Mouse (Mus musculus): Measurements from ENCODE around the gene Adra2c. TPM values are rescaled to one million over a fixed set of nuclear protein-coding genes. Genes with fewer than 3 reads are reported as not detected.

The Adra2c gene
- total and polyA plus RNA-seq, 2 experiments = not detected

- Histone ChIP-seq H3K4me1 (ENCODE audit: control insufficient read depth, insufficient read depth, low read length) (0 out of 2 replicates have a peak, but pooled peaks cover 2% of the 10 kb centered on the region), H3K27ac (replicated peaks; ENCODE audit: insufficient read depth, low read depth, low read length) (no peak overlapping the region), H3K9ac (ENCODE audit: low read depth, low read length) (no peak overlapping the region), H3K79me2 (ENCODE audit: control insufficient read depth, insufficient read depth, low read length) (no peaks in the 10 kb centered on the region), H3K27me3 (ENCODE audit: control insufficient read depth, insufficient read depth, low read length) (peaks cover 20% of the 10 kb centered on the region), H3K36me3 (ENCODE audit: control insufficient read depth, insufficient read depth, low read length) (no peaks in the 10 kb centered on the region), H3K4me3 (ENCODE audit: insufficient read depth, low read depth, low read length) (no peak overlapping the region)
- 0 out of 2 replicates have a peak, but pooled peaks have one; percentile 2 for TF ChIP-seq CTCF (IDR thresholded peaks at IDR 0.05; ENCODE audit: low read depth, low read length)
- no peak for TF ChIP-seq POLR2A (IDR thresholded peaks at IDR 0.05; ENCODE audit: extremely low read depth, insufficient read depth, low read length)
- no peak for DNase-seq (ENCODE audit: extremely low read depth, low read depth, low spot score)
- 2% methylated on average over 107 of the region's 118 CpGs for WGBS
Measured at GRCm38 (mm10) chr5:35278741-35279695, 899 bp downstream of the Adra2c start.

GRCm38 (mm10) chr5:35279696-35280001, 1.5 kb downstream of the Adra2c start:
- Histone ChIP-seq H3K27ac (replicated peaks; ENCODE audit: insufficient read depth, low read depth, low read length) (no peak overlapping the region), H3K79me2 (ENCODE audit: control insufficient read depth, insufficient read depth, low read length) (no peaks in the 10 kb centered on the region), H3K36me3 (ENCODE audit: control insufficient read depth, insufficient read depth, low read length) (no peaks in the 10 kb centered on the region), H3K27me3 (ENCODE audit: control insufficient read depth, insufficient read depth, low read length) (peaks cover 20% of the 10 kb centered on the region), H3K4me3 (ENCODE audit: insufficient read depth, low read depth, low read length) (no peak overlapping the region), H3K9ac (ENCODE audit: low read depth, low read length) (no peak overlapping the region), H3K4me1 (ENCODE audit: control insufficient read depth, insufficient read depth, low read length) (0 out of 2 replicates have a peak, but pooled peaks cover 2% of the 10 kb centered on the region)
- WGBS = 4% methylated on average over 46 of the region's 49 CpGs
- TF ChIP-seq POLR2A (IDR thresholded peaks at IDR 0.05; ENCODE audit: extremely low read depth, insufficient read depth, low read length) (no peak), CTCF (IDR thresholded peaks at IDR 0.05; ENCODE audit: low read depth, low read length) (no peak)
- DNase-seq (ENCODE audit: extremely low read depth, low read depth, low spot score) = no peak

- 5% methylated on average over 73 of the region's 75 CpGs for WGBS
- Histone ChIP-seq H3K36me3 (ENCODE audit: control insufficient read depth, insufficient read depth, low read length) (no peaks in the 10 kb centered on the region), H3K4me1 (ENCODE audit: control insufficient read depth, insufficient read depth, low read length) (0 out of 2 replicates have a peak, but pooled peaks cover 2% of the 10 kb centered on the region), H3K27me3 (ENCODE audit: control insufficient read depth, insufficient read depth, low read length) (peaks cover 20% of the 10 kb centered on the region), H3K27ac (replicated peaks; ENCODE audit: insufficient read depth, low read depth, low read length) (no peak overlapping the region), H3K4me3 (ENCODE audit: insufficient read depth, low read depth, low read length) (no peak overlapping the region), H3K9ac (ENCODE audit: low read depth, low read length) (no peak overlapping the region), H3K79me2 (ENCODE audit: control insufficient read depth, insufficient read depth, low read length) (no peaks in the 10 kb centered on the region)
- no peak for DNase-seq (ENCODE audit: extremely low read depth, low read depth, low spot score)
- TF ChIP-seq POLR2A (IDR thresholded peaks at IDR 0.05; ENCODE audit: extremely low read depth, insufficient read depth, low read length) (no peak), CTCF (IDR thresholded peaks at IDR 0.05; ENCODE audit: low read depth, low read length) (no peak)
Measured at GRCm38 (mm10) chr5:35280002-35280782, 2.1 kb downstream of the Adra2c start.

GRCm38 (mm10) chr5:35280783-35281165, 2.7 kb downstream of the Adra2c start:
- no peaks in the 10 kb centered on the region for H3K36me3 ChIP-seq (ENCODE audit: control insufficient read depth, insufficient read depth, low read length)
- H3K79me2 ChIP-seq (ENCODE audit: control insufficient read depth, insufficient read depth, low read length) = no peaks in the 10 kb centered on the region
- H3K27me3 ChIP-seq (ENCODE audit: control insufficient read depth, insufficient read depth, low read length) = peaks cover 20% of the 10 kb centered on the region
- WGBS = 5% methylated on average over 39 of the region's 40 CpGs
- H3K9ac ChIP-seq (ENCODE audit: low read depth, low read length) = no peak overlapping the region
- DNase-seq (ENCODE audit: extremely low read depth, low read depth, low spot score) = no peak
- TF ChIP-seq POLR2A (IDR thresholded peaks at IDR 0.05; ENCODE audit: extremely low read depth, insufficient read depth, low read length) = no peak
- no peak for TF ChIP-seq CTCF (IDR thresholded peaks at IDR 0.05; ENCODE audit: low read depth, low read length)
- H3K4me3 ChIP-seq (ENCODE audit: insufficient read depth, low read depth, low read length) = no peak overlapping the region
- no peak overlapping the region for H3K27ac ChIP-seq (replicated peaks; ENCODE audit: insufficient read depth, low read depth, low read length)
- H3K4me1 ChIP-seq (ENCODE audit: control insufficient read depth, insufficient read depth, low read length) = 0 out of 2 replicates have a peak, but pooled peaks cover 2% of the 10 kb centered on the region

GRCm38 (mm10) chr5:35285281-35285680, 7.2 kb downstream of the Adra2c start:
- Histone ChIP-seq H3K27me3 (ENCODE audit: control insufficient read depth, insufficient read depth, low read length) (peaks cover 6% of the 10 kb centered on the region), H3K4me3 (ENCODE audit: insufficient read depth, low read depth, low read length) (no peak overlapping the region), H3K27ac (replicated peaks; ENCODE audit: insufficient read depth, low read depth, low read length) (no peak overlapping the region), H3K4me1 (ENCODE audit: control insufficient read depth, insufficient read depth, low read length) (0 out of 2 replicates have a peak, but pooled peaks cover 2% of the 10 kb centered on the region), H3K79me2 (ENCODE audit: control insufficient read depth, insufficient read depth, low read length) (no peaks in the 10 kb centered on the region), H3K9ac (ENCODE audit: low read depth, low read length) (no peak overlapping the region), H3K36me3 (ENCODE audit: control insufficient read depth, insufficient read depth, low read length) (no peaks in the 10 kb centered on the region)
- no peak for DNase-seq (ENCODE audit: extremely low read depth, low read depth, low spot score)
- TF ChIP-seq CTCF (IDR thresholded peaks at IDR 0.05; ENCODE audit: low read depth, low read length) (no peak), POLR2A (IDR thresholded peaks at IDR 0.05; ENCODE audit: extremely low read depth, insufficient read depth, low read length) (no peak)
- whole genome bisulfite sequencing = 60% methylated on average over 3 of the region's 3 CpGs
